Mouse (Mus musculus) bone marrow macrophage, adult 2 months (primary cell): ENCODE results near the gene Wbp1l.

ENCODE experiments used
- CTCF ChIP-seq: IDR thresholded peaks from 2 replicates; pipeline ENCODE4 v1.5.1; 2012; ENCODE audit warnings: low read depth, mild to moderate bottlenecking, low read length, moderate library complexity
- POLR2A ChIP-seq: IDR thresholded peaks from 2 replicates; pipeline ENCODE4 v1.6.1; 2012; ENCODE audit warnings: mild to moderate bottlenecking, low read depth, low read length, borderline replicate concordance

DNA sequence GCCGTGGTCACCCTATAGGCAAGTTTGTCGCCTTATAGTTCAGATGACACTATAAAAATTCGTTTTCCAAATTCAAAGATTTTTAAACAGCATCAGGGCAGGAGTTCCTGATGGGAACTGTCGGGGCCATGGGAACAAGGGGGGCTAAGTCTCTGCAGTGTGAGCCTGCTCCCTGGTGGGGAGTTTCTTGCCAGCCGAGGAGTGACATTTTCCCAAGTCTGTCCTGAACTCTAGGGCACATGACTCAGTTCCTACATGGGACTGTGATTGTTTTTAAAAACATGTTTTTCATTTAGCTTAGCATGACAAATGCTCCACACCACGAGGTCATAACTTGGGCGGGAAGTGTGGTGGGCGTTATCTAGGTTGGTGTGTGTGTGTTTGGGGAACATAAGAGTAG, 49.0 kb downstream of the Wbp1l start:
- TF ChIP-seq POLR2A (no peak), CTCF (no peak)
